ENCODE assay signal across 8 mouse cellular contexts in genomic region chr7:25241062-25241461, GRCm38 (mm10). TPM values are rescaled to one million over a fixed set of nuclear protein-coding genes. Genes with fewer than 3 reads are reported as not detected.
DNase-seq lines count a peak whose midpoint lies in the region; ATAC-seq and TF ChIP-seq lines count a peak whose summit lies in the region.

No protein-coding gene starts in this region.

- WGBS in kidney, embryonic 16.5 days: 22% methylated on average over 2 of the region's 2 CpGs
- WGBS in hindbrain, postnatal 0 days: 33% methylated on average over 2 of the region's 2 CpGs
- 30% methylated on average over 2 of the region's 2 CpGs for WGBS in limb, embryonic 15.5 days

- H3K36me3 ChIP-seq in kidney, embryonic 16.5 days (ENCODE audit: insufficient read depth, low read length): peaks cover 36% of the 10 kb centered on the region
- no peaks in the 10 kb centered on the region for H3K36me3 ChIP-seq in hindbrain, postnatal 0 days (ENCODE audit: insufficient read depth, low read length)
- peaks cover 44% of the 10 kb centered on the region for H3K36me3 ChIP-seq in limb, embryonic 15.5 days

- TF ChIP-seq CTCF in hindbrain, postnatal 0 days (IDR thresholded peaks at IDR 0.05; ENCODE audit: low read depth): peak; percentile 77

- H3K4me2 ChIP-seq in kidney, embryonic 16.5 days (replicated peaks; ENCODE audit: low read depth, low read length): no peak overlapping the region
- H3K4me2 ChIP-seq in hindbrain, postnatal 0 days (ENCODE audit: low read depth, low read length): no peak overlapping the region
- no peak overlapping the region for H3K4me2 ChIP-seq in limb, embryonic 15.5 days

- peaks cover 31% of the 10 kb centered on the region for H3K4me1 ChIP-seq in kidney, embryonic 16.5 days (ENCODE audit: insufficient read depth, low read length)
- H3K4me1 ChIP-seq in hindbrain, postnatal 0 days (ENCODE audit: insufficient read depth, low read length): peaks cover 3% of the 10 kb centered on the region; the same call in 1 of the 2 replicates
- H3K4me1 ChIP-seq in limb, embryonic 15.5 days: peaks cover 57% of the 10 kb centered on the region

- H3K9me3 ChIP-seq in kidney, embryonic 16.5 days (ENCODE audit: low read length): no peaks in the 10 kb centered on the region
- no peaks in the 10 kb centered on the region for H3K9me3 ChIP-seq in hindbrain, postnatal 0 days (ENCODE audit: low read length)
- H3K9me3 ChIP-seq in limb, embryonic 15.5 days: no peaks in the 10 kb centered on the region

- no peak overlapping the region for H3K4me3 ChIP-seq in kidney, embryonic 16.5 days (ENCODE audit: low read length)
- no peak overlapping the region for H3K4me3 ChIP-seq in hindbrain, postnatal 0 days (ENCODE audit: low read length)
- no peak overlapping the region for H3K4me3 ChIP-seq in limb, embryonic 15.5 days

- H3K27ac ChIP-seq in kidney, embryonic 16.5 days (ENCODE audit: low read length): no peak overlapping the region
- no peak overlapping the region for H3K27ac ChIP-seq in hindbrain, postnatal 0 days
- peak overlapping the region; percentile 63 for H3K27ac ChIP-seq in limb, embryonic 15.5 days

- no peak for ATAC-seq in kidney, embryonic 16.5 days (ENCODE audit: low FRiP score, low TSS enrichment)
- no peak for ATAC-seq in hindbrain, postnatal 0 days
- ATAC-seq in limb, embryonic 15.5 days (ENCODE audit: insufficient number of reproducible peaks, low FRiP score, low TSS enrichment, low read depth): no peak
- ATAC-seq in activated CD4-positive, CD25-positive, alpha-beta regulatory T cell, adult 4 months: no peak

- no peaks in the 10 kb centered on the region for H3K27me3 ChIP-seq in kidney, embryonic 16.5 days (ENCODE audit: insufficient read depth, low read length)
- H3K27me3 ChIP-seq in hindbrain, postnatal 0 days (ENCODE audit: insufficient read depth, low read length): no peaks in the 10 kb centered on the region
- no peaks in the 10 kb centered on the region for H3K27me3 ChIP-seq in limb, embryonic 15.5 days

- no peak overlapping the region for H3K9ac ChIP-seq in kidney, embryonic 16.5 days (replicated peaks; ENCODE audit: low read length)
- no peak overlapping the region for H3K9ac ChIP-seq in hindbrain, postnatal 0 days (replicated peaks; ENCODE audit: low read length)
- no peak overlapping the region for H3K9ac ChIP-seq in limb, embryonic 15.5 days

- DNase-seq in kidney, adult 18-20 months: peak; percentile 56
- peak; percentile 63 for DNase-seq in adipocyte (ENCODE audit: low spot score)
- peak; percentile 79 to 84 for DNase-seq in frontal cortex, postnatal 10 days (ENCODE audit: low spot score in 2 of 2)
- peak; percentile 73 for DNase-seq in hindbrain, postnatal 0 days (ENCODE audit: low spot score)
- DNase-seq in right cerebral cortex, postnatal 14 days: peak; percentile 70

RNA-seq across cellular contexts. Expression of gene Gsk3a, which starts 3.4 kb away (rescaled TPM):
- polyA plus RNA-seq in kidney, embryonic 16.5 days (2015; fragmentation: Nextera tagmentation; extraction: Ambion mirVana): 9.0 and 9.9 TPM in 2 replicates
- total RNA-seq in hindbrain, postnatal 0 days (2014; rRNA removed): 151 and 160 TPM in 2 replicates
- polyA plus RNA-seq in hindbrain, postnatal 0 days (2015; fragmentation: Nextera tagmentation; extraction: Ambion mirVana): 17.5 and 19.8 TPM in 2 replicates
- 8.2 and 10.0 TPM in 2 replicates for polyA plus RNA-seq in limb, embryonic 15.5 days (2015; fragmentation: Nextera tagmentation; extraction: Ambion mirVana)
- polyA plus RNA-seq in activated CD4-positive, CD25-positive, alpha-beta regulatory T cell, adult 4 months (2017; shearing (Covaris generic)): 1 to 10 TPM; 8.9 to 9.8 TPM

RNA-seq across cellular contexts. Expression of gene Erf, which starts 9.5 kb away (rescaled TPM):
- 12.5 and 15.2 TPM in 2 replicates for polyA plus RNA-seq in kidney, embryonic 16.5 days (2015; fragmentation: Nextera tagmentation; extraction: Ambion mirVana)
- total RNA-seq in hindbrain, postnatal 0 days (2014; rRNA removed): 19.0 and 20.8 TPM in 2 replicates
- polyA plus RNA-seq in hindbrain, postnatal 0 days (2015; fragmentation: Nextera tagmentation; extraction: Ambion mirVana): 3.0 and 3.7 TPM in 2 replicates
- 20.8 and 24.4 TPM in 2 replicates for polyA plus RNA-seq in limb, embryonic 15.5 days (2015; fragmentation: Nextera tagmentation; extraction: Ambion mirVana)
- polyA plus RNA-seq in activated CD4-positive, CD25-positive, alpha-beta regulatory T cell, adult 4 months (2017; shearing (Covaris generic)): under 1 TPM; 0.28 to 0.38 TPM

RNA-seq across cellular contexts. Expression of gene Zfp526, which starts 19.8 kb away (rescaled TPM):
- 2.7 and 3.0 TPM in 2 replicates for polyA plus RNA-seq in kidney, embryonic 16.5 days (2015; fragmentation: Nextera tagmentation; extraction: Ambion mirVana)
- total RNA-seq in hindbrain, postnatal 0 days (2014; rRNA removed): 9.6 and 10.1 TPM in 2 replicates
- polyA plus RNA-seq in hindbrain, postnatal 0 days (2015; fragmentation: Nextera tagmentation; extraction: Ambion mirVana): 0.66 and 0.85 TPM in 2 replicates
- 2.7 and 2.8 TPM in 2 replicates for polyA plus RNA-seq in limb, embryonic 15.5 days (2015; fragmentation: Nextera tagmentation; extraction: Ambion mirVana)
- 1 to 10 TPM; 2.6 to 4.0 TPM for polyA plus RNA-seq in activated CD4-positive, CD25-positive, alpha-beta regulatory T cell, adult 4 months (2017; shearing (Covaris generic))

RNA-seq across cellular contexts. Expression of gene Dedd2, which starts 20.6 kb away (rescaled TPM):
- 12.0 and 13.2 TPM in 2 replicates for polyA plus RNA-seq in kidney, embryonic 16.5 days (2015; fragmentation: Nextera tagmentation; extraction: Ambion mirVana)
- total RNA-seq in hindbrain, postnatal 0 days (2014; rRNA removed): 22.5 and 31.7 TPM in 2 replicates
- polyA plus RNA-seq in hindbrain, postnatal 0 days (2015; fragmentation: Nextera tagmentation; extraction: Ambion mirVana): 19.8 and 20.2 TPM in 2 replicates
- polyA plus RNA-seq in limb, embryonic 15.5 days (2015; fragmentation: Nextera tagmentation; extraction: Ambion mirVana): 12.2 and 13.6 TPM in 2 replicates
- 10 to 100 TPM; 26.7 to 31.8 TPM for polyA plus RNA-seq in activated CD4-positive, CD25-positive, alpha-beta regulatory T cell, adult 4 months (2017; shearing (Covaris generic))

RNA-seq across cellular contexts. Expression of gene Cic, which starts 26.4 kb away (rescaled TPM):
- 28.9 and 30.8 TPM in 2 replicates for polyA plus RNA-seq in kidney, embryonic 16.5 days (2015; fragmentation: Nextera tagmentation; extraction: Ambion mirVana)
- 153 and 155 TPM in 2 replicates for total RNA-seq in hindbrain, postnatal 0 days (2014; rRNA removed)
- 28.2 and 30.6 TPM in 2 replicates for polyA plus RNA-seq in hindbrain, postnatal 0 days (2015; fragmentation: Nextera tagmentation; extraction: Ambion mirVana)
- 40.3 and 42.5 TPM in 2 replicates for polyA plus RNA-seq in limb, embryonic 15.5 days (2015; fragmentation: Nextera tagmentation; extraction: Ambion mirVana)
- polyA plus RNA-seq in activated CD4-positive, CD25-positive, alpha-beta regulatory T cell, adult 4 months (2017; shearing (Covaris generic)): 10 to 100 TPM; 23.2 to 26.0 TPM
